ENCODE assay signal across 11 mouse cellular contexts in genomic region chr10:7623861-7624518, GRCm38 (mm10).
"Had no signal": no experiment of that assay in that cellular context is flagged by ENCODE, and none has a peak within 500 bp of the region (broad histone marks: within the 10 kb centered on the region; RNA-seq: fewer than 3 reads in every experiment).

No protein-coding gene starts in this region.

- H3K27me3 ChIP-seq: liver, embryonic 13.5 days; midbrain, embryonic 13.5 days had no signal

- H3K27ac ChIP-seq: kidney, postnatal 0 days; layer of hippocampus, adult 2 months; liver, embryonic 13.5 days; midbrain, embryonic 13.5 days had no signal

- H3K9me3 ChIP-seq: liver, embryonic 13.5 days; midbrain, embryonic 13.5 days had no signal

- H3K9ac ChIP-seq: liver, embryonic 13.5 days; midbrain, embryonic 13.5 days had no signal

- DNase-seq: kidney, postnatal 25 days; layer of hippocampus, adult 9-11 months; liver, embryonic 13.5 days; lung, adult 2 months; lung, postnatal 14 days; lung, postnatal 4 days; thymus, adult 18-20 months; thymus, postnatal 36 days had no signal

- ATAC-seq: midbrain, embryonic 13.5 days had no signal

- H3K4me2 ChIP-seq: liver, embryonic 13.5 days; midbrain, embryonic 13.5 days had no signal

- H3K4me1 ChIP-seq: liver, embryonic 13.5 days; midbrain, embryonic 13.5 days had no signal

- H3K4me3 ChIP-seq: layer of hippocampus, adult 2 months; liver, embryonic 13.5 days; midbrain, embryonic 13.5 days had no signal
